Mouse (Mus musculus) heart, adult 2 months (tissue): ENCODE results near the gene Foxn2. TPM values are rescaled to one million over a fixed set of nuclear protein-coding genes. Genes with fewer than 3 reads are reported as not detected.

ENCODE experiments used
- DNase-seq, 2 experiments: peaks; one replicate each; pipeline ENCODE4 v3.0.0; 2021
- H3K27ac ChIP-seq: fragments of 200-600 bp; 2 replicates; pipeline ENCODE4 v1.8.1; 2022
- H3K27me3 ChIP-seq: fragments of 200-500 bp; 2 replicates; pipeline ENCODE4 v1.6.1; 2012; ENCODE audit warnings: mild to moderate bottlenecking, low read length, inconsistent platforms, mixed read lengths; ENCODE audit not compliant: control insufficient read depth, insufficient read depth
- H3K36me3 ChIP-seq: fragments of 200-500 bp; 2 replicates; pipeline ENCODE4 v1.6.1; 2012; ENCODE audit warnings: low read length, inconsistent platforms; ENCODE audit not compliant: control insufficient read depth, insufficient read depth
- H3K4me1 ChIP-seq: fragments of 200-500 bp; 2 replicates; pipeline ENCODE4 v1.6.1; 2011; ENCODE audit warnings: low read length; ENCODE audit not compliant: control insufficient read depth, insufficient read depth
- H3K4me3 ChIP-seq: fragments of 200-600 bp; 2 replicates; pipeline ENCODE4 v1.8.1; 2022
- H3K79me2 ChIP-seq: fragments of 200-500 bp; replicated peaks from 2 replicates; pipeline ENCODE4 v1.6.1; 2012; ENCODE audit warnings: mild to moderate bottlenecking, inconsistent platforms, low read length, moderate library complexity, mixed read lengths; ENCODE audit not compliant: control insufficient read depth, insufficient read depth
- H3K9ac ChIP-seq: fragments of 200-500 bp; 2 replicates; pipeline ENCODE4 v1.6.1; 2012; ENCODE audit warnings: low read depth, mild to moderate bottlenecking, control low read depth, inconsistent platforms, low read length, mixed read lengths
- CTCF ChIP-seq: fragments of 200-600 bp; IDR thresholded peaks from 2 replicates; pipeline ENCODE4 v1.8.1; 2022; ENCODE audit warnings: antibody characterized with exemption, mild to moderate bottlenecking, moderate library complexity
- EP300 ChIP-seq: fragments of 200-500 bp; IDR thresholded peaks from 2 replicates; pipeline ENCODE4 v1.6.1; 2011; ENCODE audit warnings: low read depth, low read length, control low read depth; ENCODE audit not compliant: insufficient read depth
- POLR2A ChIP-seq: fragments of 200-500 bp; IDR thresholded peaks from 2 replicates; pipeline ENCODE4 v1.6.1; 2011; ENCODE audit warnings: mild to moderate bottlenecking, low read depth, low read length, control low read depth; ENCODE audit not compliant: insufficient read depth
- WGBS: fragments of 180-500 bp; shearing (Covaris S2); methylation state at CpG from one replicate; pipeline ENCODE4 v1.1.7; 2018; 5-methylcytosine and 5-hydroxymethylcytosine counted together
- intact Hi-C: fragments of 180-260 bp; cut with DNase I; formaldehyde crosslinking; loops from one replicate; pipeline ENCODE4 v1.15.1; 2025
- polyA plus RNA-seq: library from polyadenylated mRNA; depleted of rRNA; stranded (reverse); fragments of >200 nt; gene quantifications from 2 replicates; pipeline ENCODE4 v1.2.3, GENCODE M21; 2012
- total RNA-seq, 2 experiments: library from RNA; stranded (reverse); gene quantifications; 2 replicates each; pipeline ENCODE4 v1.2.3; 2021

Gene Foxn2
- total and polyA plus RNA-seq, 3 experiments, result 2.6 to 9.4 (median 7.4) TPM

DNA sequence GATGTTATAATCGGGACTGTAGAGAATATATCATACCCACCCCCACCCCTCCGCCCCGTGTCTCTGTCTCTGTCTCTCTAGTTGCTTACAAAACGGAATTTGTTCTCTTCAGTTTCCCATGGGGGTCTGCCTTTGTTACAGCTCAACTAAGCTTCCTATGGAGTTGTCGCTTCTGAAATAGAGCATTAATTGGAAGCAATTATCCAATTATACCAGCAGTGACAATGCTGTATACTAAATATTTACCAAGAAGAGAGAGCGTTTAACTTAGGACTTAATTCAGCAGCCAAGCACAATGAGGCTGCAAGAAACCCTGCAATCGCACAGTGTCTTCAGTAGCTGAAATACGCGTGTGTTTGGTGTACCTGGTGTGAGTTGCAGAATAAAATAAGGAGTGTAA is 53.0 kb downstream of the Foxn2 start:
- H3K27ac ChIP-seq, result no peak overlapping the region
- no peaks in the 10 kb centered on the region for H3K36me3 ChIP-seq
- intact Hi-C loops, result no loop called here
- no peak overlapping the region for H3K4me3 ChIP-seq
- H3K27me3 ChIP-seq, result no peaks in the 10 kb centered on the region
- no peak for DNase-seq
- no peaks in the 10 kb centered on the region; the same call in 1 of the 2 replicates for H3K4me1 ChIP-seq
- H3K9ac ChIP-seq, result no peak overlapping the region
- H3K79me2 ChIP-seq, result no peaks in the 10 kb centered on the region; the same call in 1 of the 2 replicates
- WGBS, result 92% methylated on average over 9 of the region's 9 CpGs
- TF ChIP-seq POLR2A (no peak), EP300 (no peak), CTCF (no peak)

- H3K4me1 ChIP-seq, result no peaks in the 10 kb centered on the region; the same call in 1 of the 2 replicates
- TF ChIP-seq EP300 (no peak), POLR2A (no peak), CTCF (no peak)
- intact Hi-C loops, result no loop called here
- 61% methylated on average over 14 of the region's 14 CpGs for WGBS
- no peak overlapping the region for H3K9ac ChIP-seq
- H3K4me3 ChIP-seq, result no peak overlapping the region
- no peak for DNase-seq
- H3K36me3 ChIP-seq, result no peaks in the 10 kb centered on the region
- no peak overlapping the region for H3K27ac ChIP-seq
- H3K79me2 ChIP-seq, result no peaks in the 10 kb centered on the region
- H3K27me3 ChIP-seq, result no peaks in the 10 kb centered on the region
Observed at GRCm38 (mm10) chr17:88494121-88494771, 53.7 kb downstream of the Foxn2 start.

DNA sequence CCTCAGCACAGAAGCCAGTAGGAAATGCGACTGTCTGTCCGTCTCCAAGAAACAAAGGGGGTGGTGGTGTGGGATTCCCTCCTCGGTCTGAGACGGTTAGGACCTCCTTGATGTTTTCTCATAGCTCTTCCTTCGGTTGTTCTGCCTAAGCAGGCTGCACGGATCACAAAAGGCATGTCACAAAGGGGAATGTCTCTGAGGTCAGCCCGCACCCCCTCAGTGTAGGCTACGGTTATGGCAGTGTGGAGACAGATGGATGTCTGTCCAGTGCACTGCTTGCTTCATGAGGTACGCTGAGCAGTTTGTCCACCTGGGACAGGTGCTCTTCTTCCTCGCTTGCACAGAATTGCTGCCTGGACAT is 54.2 kb downstream of the Foxn2 start:
- TF ChIP-seq POLR2A, result no peak
- TF ChIP-seq EP300, result no peak
- no peak for TF ChIP-seq CTCF
- no peaks in the 10 kb centered on the region; the same call in 1 of the 2 replicates for H3K4me1 ChIP-seq
- H3K4me3 ChIP-seq, result no peak overlapping the region
- H3K27ac ChIP-seq, result no peak overlapping the region
- no peaks in the 10 kb centered on the region for H3K27me3 ChIP-seq
- no peak overlapping the region for H3K9ac ChIP-seq
- no peaks in the 10 kb centered on the region for H3K36me3 ChIP-seq
- 90% methylated on average over 10 of the region's 10 CpGs for WGBS
- intact Hi-C loops, result no loop called here
- DNase-seq, result no peak
- no peaks in the 10 kb centered on the region for H3K79me2 ChIP-seq

GRCm38 (mm10) chr17:88498090-88498682 is 57.7 kb downstream of the Foxn2 start:
- no peak for DNase-seq
- 90% methylated on average over 5 of the region's 5 CpGs for WGBS

GRCm38 (mm10) chr17:88504056-88504455 is 63.5 kb downstream of the Foxn2 start:
- TF ChIP-seq EP300, result no peak
- TF ChIP-seq POLR2A, result no peak
- no peak for TF ChIP-seq CTCF
- Histone ChIP-seq H3K4me3 (no peak overlapping the region), H3K27ac (no peak overlapping the region), H3K27me3 (no peaks in the 10 kb centered on the region), H3K9ac (no peak overlapping the region), H3K4me1 (no peaks in the 10 kb centered on the region; the same call in 1 of the 2 replicates), H3K79me2 (no peaks in the 10 kb centered on the region), H3K36me3 (no peaks in the 10 kb centered on the region)
- DNase-seq, result no peak
- WGBS, result 91% methylated on average over 13 of the region's 13 CpGs
- intact Hi-C loops, result no loop called here

More at GRCm38 (mm10) chr17:88498090-88498682, 57.7 kb downstream of the Foxn2 start:
- Histone ChIP-seq H3K4me3 (no peak overlapping the region), H3K4me1 (no peaks in the 10 kb centered on the region; the same call in 1 of the 2 replicates), H3K27ac (no peak overlapping the region), H3K79me2 (no peaks in the 10 kb centered on the region), H3K9ac (no peak overlapping the region), H3K36me3 (no peaks in the 10 kb centered on the region), H3K27me3 (no peaks in the 10 kb centered on the region)
- intact Hi-C loops, result no loop called here
- TF ChIP-seq EP300, result no peak
- TF ChIP-seq POLR2A, result no peak
- TF ChIP-seq CTCF, result no peak

DNA sequence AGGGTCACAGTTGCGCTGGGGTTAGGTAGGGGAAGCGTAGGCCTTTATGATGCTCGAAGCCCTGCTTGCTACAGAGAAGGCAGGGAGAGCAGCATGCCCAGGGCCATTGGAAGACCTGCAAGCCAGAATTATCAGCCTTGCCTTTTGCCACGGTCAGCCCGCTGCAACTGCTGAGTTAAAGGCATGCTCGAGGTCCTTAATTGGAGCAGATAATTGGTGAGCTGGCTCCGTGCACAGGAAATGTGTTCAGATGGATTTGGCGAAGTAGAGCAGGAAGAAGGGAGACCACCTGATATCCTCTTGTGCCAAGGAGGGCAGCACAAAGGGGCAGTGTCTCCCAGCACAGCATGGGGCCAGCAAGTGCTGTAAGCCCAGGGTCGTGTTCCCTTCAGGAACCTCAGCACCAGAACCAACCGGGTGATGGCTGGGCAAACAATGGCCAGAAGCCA is 64.8 kb downstream of the Foxn2 start:
- intact Hi-C loops, result no loop called here
- Histone ChIP-seq H3K9ac (no peak overlapping the region), H3K36me3 (no peaks in the 10 kb centered on the region), H3K27me3 (no peaks in the 10 kb centered on the region), H3K79me2 (no peaks in the 10 kb centered on the region), H3K4me3 (no peak overlapping the region), H3K4me1 (no peaks in the 10 kb centered on the region; the same call in 1 of the 2 replicates), H3K27ac (no peak overlapping the region)
- TF ChIP-seq EP300, result no peak
- DNase-seq, result no peak
- 36% methylated on average over 10 of the region's 10 CpGs for WGBS
